Mouse (Mus musculus): ENCODE results near the gene Fbf1.

DNA sequence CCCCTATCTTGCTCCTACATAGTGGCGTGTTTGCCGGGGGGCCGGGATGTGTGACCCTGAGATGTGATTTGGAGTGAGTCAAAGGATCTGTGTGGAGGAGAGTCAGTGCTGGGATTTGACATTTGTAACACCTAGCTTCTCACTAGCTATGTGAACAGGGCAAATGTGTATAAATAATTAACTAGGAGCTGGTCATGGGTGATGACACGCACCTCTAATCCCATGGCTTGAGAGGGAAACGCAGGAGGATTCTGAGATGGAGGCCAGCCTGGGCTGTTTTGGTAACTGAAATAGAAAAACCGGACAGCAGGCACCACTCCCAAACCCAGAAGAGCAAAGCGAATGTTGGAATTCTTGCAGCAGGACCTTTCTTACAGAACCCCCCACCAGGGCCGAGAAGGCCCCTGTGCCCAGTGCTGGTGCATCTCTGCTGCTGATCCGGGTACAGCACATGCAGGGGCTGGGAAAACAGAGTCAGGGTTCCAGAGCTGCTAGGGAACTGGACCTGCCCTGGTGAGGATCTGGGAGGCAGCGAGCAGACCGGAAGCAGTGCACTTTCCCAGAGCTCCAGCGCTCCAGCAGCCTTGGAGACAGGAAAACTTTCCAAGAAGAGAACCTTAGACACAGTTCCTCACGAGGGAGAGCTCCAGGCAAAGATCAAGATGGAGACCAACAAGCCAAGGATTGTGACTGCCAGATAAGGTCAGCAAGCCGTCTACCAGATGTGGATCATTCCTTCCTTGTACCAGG is 69.1 kb downstream of the Fbf1 start:
- TF ChIP-seq CHD2 (IDR thresholded peaks at IDR 0.05; ENCODE audit: low read depth, low read length): no peak
- no peak for TF ChIP-seq HCFC1 (IDR thresholded peaks at IDR 0.05; ENCODE audit: borderline replicate concordance, insufficient read depth, low read length)
- TF ChIP-seq ZNF384 (IDR thresholded peaks at IDR 0.05; ENCODE audit: low read depth, low read length): no peak

Measured in ES-E14 (cell line).